Mouse (Mus musculus): ENCODE measurements around the gene Zfp985.

DNA sequence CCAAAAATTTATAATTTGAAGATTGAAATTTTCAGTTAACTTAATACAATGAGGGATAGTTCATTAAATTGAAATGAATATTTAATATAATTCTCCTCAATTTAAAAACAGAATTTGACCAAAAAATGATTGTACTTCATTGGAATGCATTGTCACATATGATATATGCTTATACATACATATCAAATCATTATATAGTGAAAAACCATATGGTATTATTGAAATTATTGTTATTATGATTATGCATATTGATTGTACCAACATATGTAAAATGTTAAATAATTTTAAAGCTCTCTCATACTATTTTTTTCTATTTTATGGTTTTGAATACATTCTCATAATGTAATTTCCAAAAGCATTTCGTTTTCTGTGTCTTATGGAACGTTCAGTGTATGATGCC is 43.9 kb upstream of the Zfp985 start:
- TF ChIP-seq POLR2AphosphoS5 (IDR thresholded peaks at IDR 0.05; ENCODE audit: insufficient replicate concordance, low read depth, low read length) (no peak), CTCF (IDR thresholded peaks at IDR 0.05; ENCODE audit: low read depth, low read length) (no peak)

Measured in G1E (cell line).